Mouse (Mus musculus): ENCODE data around the gene Mbd3.

DNA sequence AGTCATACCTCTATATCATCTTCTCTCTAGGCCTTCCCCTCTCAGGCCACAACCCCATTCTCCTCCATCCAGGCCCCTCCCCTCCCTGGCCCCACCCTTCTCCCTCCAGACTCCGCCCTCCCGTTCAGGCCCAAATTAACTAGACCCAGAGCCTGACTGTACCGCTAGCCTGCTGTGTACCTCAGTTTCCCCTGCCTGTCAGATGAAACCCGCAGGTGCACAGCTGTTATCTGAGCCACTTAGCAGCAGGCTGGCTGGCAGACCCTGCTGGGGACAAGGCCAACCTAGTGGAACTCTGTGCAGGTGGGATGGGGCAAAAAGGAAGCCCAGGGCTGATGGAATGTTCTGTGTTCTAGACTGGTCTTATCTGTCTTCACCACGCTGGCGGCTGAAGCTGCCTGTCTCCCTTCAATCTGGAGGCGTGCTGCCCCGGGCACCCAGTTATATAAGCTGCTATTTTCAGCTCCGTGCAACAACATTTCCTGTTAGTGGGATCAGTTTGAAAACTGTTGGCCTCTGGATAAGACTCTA, 55.2 kb downstream of the Mbd3 start:
- no peak for TF ChIP-seq POLR2A (IDR thresholded peaks at IDR 0.05; ENCODE audit: control insufficient read depth, extremely low read depth, insufficient read depth, low read length, poor library complexity)
- no peak for TF ChIP-seq CTCF (IDR thresholded peaks at IDR 0.05; ENCODE audit: borderline replicate concordance, control insufficient read depth, extremely low read depth, insufficient read depth, low read length, poor library complexity)

All from thymus, adult 2 months (tissue).